Mouse (Mus musculus) heart, embryonic 16.5 days (tissue): ENCODE data around the gene Lyrm9. TPM values are rescaled to one million over a fixed set of nuclear protein-coding genes. Genes with fewer than 3 reads are reported as not detected.
"Not testable (repeated sequence)": the region's sequence is repeated elsewhere in the genome, so short reads cannot be mapped to it uniquely, and the experiment has no call there.

Source experiments
- ATAC-seq: fragments of 200-750 bp; cut with Nextera tagmentation; replicated peaks from 2 replicates; pipeline ENCODE4 v1.8.0; 2017; ENCODE audit warnings: moderate number of reproducible peaks; ENCODE audit not compliant: insufficient read depth, low FRiP score; ENCODE audit errors: extremely low read depth
- H3K27ac ChIP-seq: fragments of 300-500 bp; sonication (generic); 2 replicates; pipeline ENCODE4 v1.5.1; 2014; ENCODE audit warnings: mild to moderate bottlenecking, low read length, control low read depth, moderate library complexity
- H3K27me3 ChIP-seq: fragments of 300-500 bp; sonication (generic); 2 replicates; pipeline ENCODE4 v1.6.1; 2014; ENCODE audit warnings: low read length, mixed read lengths; ENCODE audit not compliant: control insufficient read depth, insufficient read depth
- H3K36me3 ChIP-seq: fragments of 300-500 bp; sonication (generic); 2 replicates; pipeline ENCODE4 v1.6.1; 2014; ENCODE audit not compliant: control insufficient read depth, insufficient read depth
- H3K4me1 ChIP-seq: fragments of 300-500 bp; sonication (generic); 2 replicates; pipeline ENCODE4 v1.6.1; 2014; ENCODE audit warnings: low read length, mixed read lengths; ENCODE audit not compliant: control insufficient read depth, insufficient read depth
- H3K4me2 ChIP-seq: fragments of 300-500 bp; sonication (generic); 2 replicates; pipeline ENCODE4 v1.6.1; 2014; ENCODE audit warnings: low read depth, mild to moderate bottlenecking, control low read depth, low read length
- H3K4me3 ChIP-seq: fragments of 300-500 bp; sonication (generic); 2 replicates; pipeline ENCODE4 v1.5.1; 2014; ENCODE audit warnings: mild to moderate bottlenecking, control low read depth, low read length
- H3K9ac ChIP-seq: fragments of 300-500 bp; sonication (generic); 2 replicates; pipeline ENCODE4 v1.6.1; 2014; ENCODE audit warnings: low read length, control low read depth
- H3K9me3 ChIP-seq: fragments of 300-500 bp; sonication (generic); replicated peaks from 2 replicates; pipeline ENCODE4 v1.6.1; 2016; ENCODE audit warnings: low read length; ENCODE audit not compliant: control insufficient read depth
- WGBS: fragments of 180-500 bp; shearing (Covaris S2); extraction: QIAGEN DNeasy Blood & Tissue Kit; methylation state at CpG from one replicate; pipeline ENCODE4 v1.1.7; 2014; 5-methylcytosine and 5-hydroxymethylcytosine counted together
- polyA plus RNA-seq: library from polyadenylated mRNA; unstranded; fragments of >200 nt; fragmentation: Nextera tagmentation; extraction: Ambion mirVana; gene quantifications from 2 replicates; pipeline ENCODE4 v1.2.1, GENCODE M21; 2015

Gene Lyrm9
- polyA plus RNA-seq, 1 experiment from 2014 or later, result 36.6 TPM

DNA sequence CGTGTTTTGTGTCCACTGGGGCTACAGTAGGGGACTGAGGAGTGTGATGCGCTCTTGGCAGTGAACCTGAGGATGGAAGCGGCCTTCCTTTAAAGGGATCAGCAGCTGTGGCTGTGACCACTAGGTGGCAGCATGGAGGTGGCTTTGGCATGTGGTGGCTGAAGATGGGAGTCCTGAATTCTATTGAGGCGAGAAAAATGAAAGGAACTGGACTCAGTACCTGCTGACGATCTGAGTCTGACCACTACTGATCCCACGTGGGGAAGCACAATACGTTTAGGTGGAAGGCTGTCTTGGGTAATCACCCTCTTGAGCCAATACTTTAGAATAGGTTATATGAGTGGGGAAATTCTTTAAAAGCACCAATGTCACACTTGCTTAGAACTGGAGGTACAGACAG lies 29.9 kb downstream of the Lyrm9 start:
- Histone ChIP-seq H3K36me3 (no peaks in the 10 kb centered on the region), H3K4me3 (no peak overlapping the region)
- 7% methylated on average over 7 of the region's 7 CpGs for WGBS

DNA sequence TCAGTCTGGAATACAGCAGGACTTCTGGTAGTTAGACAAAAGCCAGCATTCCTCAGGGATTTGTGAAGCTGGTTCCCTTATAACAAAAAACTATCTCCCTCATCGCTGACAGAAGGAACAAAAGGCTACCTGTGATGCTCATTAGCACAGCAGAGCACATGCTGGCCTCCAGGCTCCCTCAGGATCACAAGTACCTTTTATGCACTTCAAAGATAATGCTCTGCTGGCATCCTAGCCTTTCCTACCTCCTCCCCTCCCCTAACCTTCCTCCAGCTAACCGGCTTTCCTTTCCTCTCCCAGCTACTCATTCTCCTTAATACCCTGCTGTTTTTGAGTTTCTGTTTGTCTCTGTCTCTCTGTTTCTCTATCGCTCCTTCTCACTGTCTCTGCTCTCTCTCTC lies 31.2 kb downstream of the Lyrm9 start:
- no peak overlapping the region for H3K4me2 ChIP-seq
- no peaks in the 10 kb centered on the region for H3K4me1 ChIP-seq
- H3K27ac ChIP-seq, result no peak overlapping the region
- H3K9me3 ChIP-seq, result no peaks in the 10 kb centered on the region
- H3K4me3 ChIP-seq, result no peak overlapping the region
- no peaks in the 10 kb centered on the region for H3K36me3 ChIP-seq
- WGBS, result 13% methylated on average over 3 of the region's 3 CpGs
- peaks cover 2% of the 10 kb centered on the region; the same call in 1 of the 2 replicates for H3K27me3 ChIP-seq
- no peak overlapping the region for H3K9ac ChIP-seq
- ATAC-seq, result no peak

More for the DNA sequence above, 29.9 kb downstream of the Lyrm9 start:
- no peak for ATAC-seq
- Histone ChIP-seq H3K27ac (no peak overlapping the region), H3K4me2 (no peak overlapping the region), H3K4me1 (no peaks in the 10 kb centered on the region), H3K9ac (no peak overlapping the region), H3K9me3 (no peaks in the 10 kb centered on the region), H3K27me3 (peaks cover 2% of the 10 kb centered on the region; the same call in 1 of the 2 replicates)

DNA sequence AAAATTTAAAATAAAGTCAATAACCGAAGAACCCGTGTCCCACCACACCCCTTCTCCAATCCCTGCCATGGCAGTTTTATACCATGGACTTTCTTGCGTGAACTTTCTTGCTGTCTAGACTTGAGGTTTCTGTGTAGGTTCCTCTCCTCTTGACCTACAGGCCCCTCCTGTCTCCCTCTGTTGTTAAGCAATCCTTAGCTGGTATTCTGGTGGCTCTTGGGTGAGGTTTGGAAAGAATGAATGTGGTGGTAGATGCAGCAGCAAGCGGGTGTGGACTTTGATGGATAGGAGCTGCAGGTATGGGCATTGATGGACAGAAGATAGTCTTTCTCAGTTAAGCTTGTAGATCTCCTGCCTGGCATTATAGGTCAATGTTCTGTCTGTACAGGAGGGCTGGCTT lies 37.5 kb downstream of the Lyrm9 start:
- no peaks in the 10 kb centered on the region for H3K4me1 ChIP-seq
- no peak for ATAC-seq
- no peak overlapping the region for H3K4me3 ChIP-seq
- no peak overlapping the region for H3K27ac ChIP-seq
- H3K36me3 ChIP-seq, result no peaks in the 10 kb centered on the region
- 89% methylated on average over 4 of the region's 4 CpGs for WGBS
- no peak overlapping the region for H3K9ac ChIP-seq
- no peak overlapping the region for H3K4me2 ChIP-seq
- H3K9me3 ChIP-seq, result no peaks in the 10 kb centered on the region
- H3K27me3 ChIP-seq, result no peaks in the 10 kb centered on the region

DNA sequence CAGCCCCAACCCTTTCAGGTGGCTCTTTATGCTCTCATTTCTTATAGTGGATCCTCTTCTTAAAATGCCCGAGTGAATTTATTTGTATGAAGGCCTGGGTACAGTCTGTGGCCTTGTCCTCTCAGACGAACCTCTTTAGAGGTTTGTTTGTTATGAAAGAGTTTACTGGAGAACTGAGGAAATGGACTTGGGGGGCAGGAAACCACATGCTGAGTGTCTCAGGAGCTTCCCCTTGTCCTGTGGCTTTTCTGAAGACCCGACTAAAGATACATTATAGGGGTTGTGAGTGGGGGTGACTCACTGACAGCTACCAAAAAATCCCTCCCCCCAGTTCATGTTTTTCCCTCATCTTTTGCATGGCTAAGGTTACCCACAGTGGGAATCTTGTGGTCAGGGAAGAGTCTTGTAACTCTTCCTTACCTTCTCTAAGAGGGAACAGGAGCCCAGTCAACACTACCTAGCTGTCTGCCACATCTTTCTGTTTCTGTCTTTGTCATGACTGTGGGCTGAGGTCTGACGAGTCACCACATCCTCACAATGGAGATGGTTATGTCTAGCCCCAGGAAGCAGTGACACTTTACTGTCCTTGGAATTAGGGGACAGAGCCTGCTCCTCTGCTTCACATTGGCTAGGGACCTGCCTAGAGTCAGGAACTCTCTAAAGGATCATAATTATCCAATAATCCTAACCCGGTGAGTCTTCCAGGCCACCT lies 38.3 kb downstream of the Lyrm9 start:
- Histone ChIP-seq H3K9ac (no peak overlapping the region), H3K27me3 (no peaks in the 10 kb centered on the region), H3K27ac (no peak overlapping the region), H3K4me1 (no peaks in the 10 kb centered on the region), H3K4me2 (no peak overlapping the region), H3K9me3 (no peaks in the 10 kb centered on the region), H3K36me3 (no peaks in the 10 kb centered on the region), H3K4me3 (no peak overlapping the region)
- no peak for ATAC-seq
- 57% methylated on average over 5 of the region's 5 CpGs for WGBS

DNA sequence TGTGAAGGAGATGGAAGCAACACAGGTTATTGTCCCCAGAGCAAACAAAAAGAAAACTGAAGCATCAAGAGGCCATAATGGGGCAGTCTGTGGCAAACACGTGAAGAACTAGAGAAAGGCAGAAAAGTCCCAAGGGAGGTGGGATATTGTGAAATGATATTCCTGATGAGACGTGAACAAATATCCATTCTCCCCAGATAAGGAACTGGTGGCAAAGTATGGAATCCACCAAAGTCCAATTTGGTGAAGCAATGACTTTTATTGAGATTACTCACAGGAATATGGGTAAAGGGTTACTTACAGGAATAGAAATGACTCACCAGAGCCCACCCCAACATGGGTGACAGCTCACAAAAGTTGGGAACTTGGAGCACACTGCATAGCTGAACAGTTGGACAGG lies 38.9 kb downstream of the Lyrm9 start:
- no peak overlapping the region for H3K27ac ChIP-seq
- WGBS, result 68% methylated on average over 2 of the region's 2 CpGs
- H3K4me1 ChIP-seq, result no peaks in the 10 kb centered on the region
- H3K9ac ChIP-seq, result no peak overlapping the region
- no peak overlapping the region for H3K4me3 ChIP-seq
- ATAC-seq, result no peak
- no peak overlapping the region for H3K4me2 ChIP-seq
- no peaks in the 10 kb centered on the region for H3K9me3 ChIP-seq
- no peaks in the 10 kb centered on the region for H3K27me3 ChIP-seq
- no peaks in the 10 kb centered on the region for H3K36me3 ChIP-seq

DNA sequence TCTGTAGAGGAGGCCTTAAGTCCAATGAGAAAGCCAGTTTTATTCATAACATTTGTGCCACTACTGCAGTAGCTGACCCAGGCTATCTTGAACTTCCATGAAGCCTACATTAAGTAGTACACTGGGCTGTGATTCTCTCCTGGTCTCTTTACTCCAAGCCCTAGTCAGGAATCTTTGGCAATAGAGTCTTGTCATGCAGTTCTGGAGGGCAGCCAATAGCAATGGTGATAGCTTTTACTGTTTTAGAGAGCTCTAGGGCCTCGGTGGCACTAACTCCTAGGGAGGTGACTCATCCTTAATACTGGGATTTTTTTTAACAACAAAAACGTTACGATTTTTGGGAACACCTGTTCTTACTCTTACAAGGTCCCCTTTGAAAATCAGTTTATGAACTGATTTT lies 40.1 kb downstream of the Lyrm9 start:
- no peaks in the 10 kb centered on the region for H3K27me3 ChIP-seq
- no peak overlapping the region for H3K4me3 ChIP-seq
- no peaks in the 10 kb centered on the region for H3K4me1 ChIP-seq
- no peak overlapping the region for H3K9ac ChIP-seq
- ATAC-seq, result no peak
- H3K4me2 ChIP-seq, result no peak overlapping the region
- H3K36me3 ChIP-seq, result no peaks in the 10 kb centered on the region
- H3K9me3 ChIP-seq, result no peaks in the 10 kb centered on the region
- WGBS, result 51% methylated on average over 3 of the region's 3 CpGs
- H3K27ac ChIP-seq, result no peak overlapping the region

DNA sequence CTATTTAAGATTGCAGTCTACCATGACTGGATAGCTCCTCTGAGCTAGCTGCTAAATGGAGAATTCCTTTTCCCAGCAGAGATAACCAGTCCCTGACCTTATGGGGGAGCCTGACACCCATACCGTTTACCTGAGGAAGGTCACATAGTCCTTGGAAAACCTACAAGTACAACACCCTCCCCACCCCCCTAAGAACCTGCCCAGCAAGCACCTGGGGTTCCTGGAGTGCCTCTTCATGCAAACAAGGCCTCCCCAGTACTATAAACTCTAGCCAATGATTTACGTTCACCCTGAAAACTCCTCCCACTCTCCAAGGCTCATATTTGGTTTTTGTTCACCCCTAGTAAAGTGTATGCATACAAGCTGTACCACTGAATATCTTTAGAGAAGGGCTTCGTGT lies 41.3 kb downstream of the Lyrm9 start:
- H3K4me2 ChIP-seq, result no peak overlapping the region
- H3K27me3 ChIP-seq, result no peaks in the 10 kb centered on the region
- 52% methylated on average over 3 of the region's 3 CpGs for WGBS
- ATAC-seq, result no peak
- H3K27ac ChIP-seq, result no peak overlapping the region
- H3K9me3 ChIP-seq, result no peaks in the 10 kb centered on the region
- H3K36me3 ChIP-seq, result no peaks in the 10 kb centered on the region
- H3K4me3 ChIP-seq, result no peak overlapping the region
- H3K4me1 ChIP-seq, result no peaks in the 10 kb centered on the region
- H3K9ac ChIP-seq, result no peak overlapping the region

DNA sequence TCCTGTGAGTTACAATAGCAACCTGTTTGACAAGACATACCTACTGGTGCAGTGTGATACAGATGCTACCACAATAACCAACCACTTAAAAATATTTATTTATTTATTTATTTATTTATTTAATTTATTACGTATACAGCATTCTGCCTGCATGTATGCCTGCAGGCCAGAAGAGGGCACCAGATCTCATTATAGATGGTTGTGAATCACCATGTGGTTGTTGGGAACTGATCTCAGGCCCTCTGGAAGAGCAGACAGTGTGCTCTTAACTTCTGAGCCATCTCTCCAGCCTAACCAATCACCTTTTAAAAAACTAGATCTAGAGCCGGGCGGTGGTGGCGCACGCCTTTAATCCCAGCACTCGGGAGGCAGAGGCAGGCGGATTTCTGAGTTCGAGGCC lies 42.8 kb downstream of the Lyrm9 start:
- H3K9ac ChIP-seq, H3K27ac ChIP-seq, H3K9me3 ChIP-seq, H3K27me3 ChIP-seq, H3K36me3 ChIP-seq, ATAC-seq, H3K4me3 ChIP-seq, H3K4me2 ChIP-seq, H3K4me1 ChIP-seq: not testable (repeated sequence)
- WGBS, result 98% methylated on average over 8 of the region's 8 CpGs

DNA sequence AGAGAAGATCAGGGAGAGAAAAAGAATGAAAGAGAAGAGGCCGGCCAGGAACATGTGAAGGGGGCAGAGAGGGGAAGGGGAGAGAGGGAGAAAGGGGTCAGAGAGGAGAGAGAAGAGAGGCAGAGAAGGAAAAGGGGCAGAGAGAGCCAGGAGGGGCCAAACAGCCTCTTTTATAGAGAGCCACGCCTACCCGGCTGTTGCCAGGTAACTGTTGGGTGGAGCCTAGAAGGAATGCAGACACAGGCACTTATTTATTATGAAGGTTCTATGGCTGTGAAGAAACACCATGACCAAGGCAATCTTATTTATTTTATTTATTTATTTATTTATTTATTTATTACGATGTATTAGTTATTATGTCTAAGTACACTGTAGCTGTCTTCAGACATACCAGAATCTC lies 44.5 kb downstream of the Lyrm9 start:
- H3K4me1 ChIP-seq, result no peaks in the 10 kb centered on the region
- H3K27ac ChIP-seq, result no peak overlapping the region
- H3K9ac ChIP-seq, result no peak overlapping the region
- no peaks in the 10 kb centered on the region for H3K36me3 ChIP-seq
- no peak for ATAC-seq
- no peak overlapping the region for H3K4me2 ChIP-seq
- H3K9me3 ChIP-seq, result peaks cover 4% of the 10 kb centered on the region; the same call in 1 of the 2 replicates
- H3K27me3 ChIP-seq, result no peaks in the 10 kb centered on the region
- WGBS, result 95% methylated on average over 4 of the region's 4 CpGs
- no peak overlapping the region for H3K4me3 ChIP-seq
